Mouse (Mus musculus) kidney, adult 2 months (tissue): ENCODE measurements at regions not wholly inside any gene's neighbourhood (a gene's known extent, or its start where the extent isn't known, plus 50 kb on each side); places are given as distances from the start of the nearest gene placed in this dataset.

Source experiments
- CTCF ChIP-seq: fragments of 200-500 bp; conservative IDR thresholded peaks from 2 replicates; pipeline ENCODE4 v1.5.1; 2011; ENCODE audit warnings: low read depth, mild to moderate bottlenecking, control low read depth, low read length, moderate library complexity, mixed read lengths; ENCODE audit not compliant: insufficient read depth, insufficient read length
- POLR2A ChIP-seq: fragments of 200-500 bp; IDR thresholded peaks from one replicate; pipeline ENCODE4 v1.6.1; 2011; ENCODE audit warnings: low read depth, low read length, control low read depth

DNA sequence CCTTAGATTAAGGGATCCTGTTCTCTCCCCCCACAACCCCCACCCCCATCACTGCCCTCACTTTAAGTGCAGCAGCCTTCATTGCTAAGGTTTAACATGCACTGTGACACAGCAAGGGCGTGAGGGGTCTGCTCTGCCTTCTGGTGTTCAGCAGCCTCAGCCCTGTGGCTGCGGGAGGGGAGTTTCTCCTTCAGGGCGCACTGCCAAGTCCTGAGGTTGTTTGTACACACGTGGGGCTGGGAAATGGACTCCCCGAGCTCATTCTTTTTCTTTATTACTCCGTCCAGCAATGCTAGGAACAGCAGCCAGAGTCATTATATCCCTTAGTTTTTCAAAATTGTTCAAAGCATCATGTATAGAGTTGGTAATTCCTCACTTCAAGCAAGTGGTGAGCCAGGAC lies 363.1 kb downstream of the Ptpru start:
- TF ChIP-seq CTCF (no peak), POLR2A (no peak)
